Mouse (Mus musculus) kidney, embryonic 15.5 days (tissue): ENCODE measurements around the gene Nt5c2. TPM values are rescaled to one million over a fixed set of nuclear protein-coding genes. Genes with fewer than 3 reads are reported as not detected.

ENCODE experiments used
- ATAC-seq: fragments of 200-750 bp; cut with Nextera tagmentation; replicated peaks from 2 replicates; pipeline ENCODE4 v1.8.0; 2017; ENCODE audit warnings: moderate TSS enrichment; ENCODE audit not compliant: low FRiP score
- H3K27ac ChIP-seq: fragments of 300-500 bp; sonication (generic); 2 replicates; pipeline ENCODE4 v1.5.1; 2015; ENCODE audit warnings: mild to moderate bottlenecking, inconsistent platforms
- H3K27me3 ChIP-seq: fragments of 300-500 bp; sonication (generic); 2 replicates; pipeline ENCODE4 v1.6.1; 2015; ENCODE audit warnings: inconsistent platforms
- H3K36me3 ChIP-seq: fragments of 300-500 bp; sonication (generic); 2 replicates; pipeline ENCODE4 v1.6.1; 2015; ENCODE audit warnings: inconsistent platforms
- H3K4me1 ChIP-seq: fragments of 300-500 bp; sonication (generic); 2 replicates; pipeline ENCODE4 v1.6.1; 2015; ENCODE audit warnings: inconsistent platforms
- H3K4me2 ChIP-seq: fragments of 300-500 bp; sonication (generic); 2 replicates; pipeline ENCODE4 v1.6.1; 2015; ENCODE audit warnings: moderate library complexity, mild to moderate bottlenecking, inconsistent platforms
- H3K4me3 ChIP-seq: fragments of 300-500 bp; sonication (generic); replicated peaks from 2 replicates; pipeline ENCODE4 v1.5.1; 2015; ENCODE audit warnings: mild to moderate bottlenecking, inconsistent platforms
- H3K9ac ChIP-seq: fragments of 300-500 bp; sonication (generic); 2 replicates; pipeline ENCODE4 v1.6.1; 2015; ENCODE audit warnings: mild to moderate bottlenecking, inconsistent platforms
- H3K9me3 ChIP-seq: fragments of 300-500 bp; sonication (generic); replicated peaks from 2 replicates; pipeline ENCODE4 v1.6.1; 2016; ENCODE audit warnings: inconsistent platforms
- WGBS: fragments of 180-500 bp; shearing (Covaris S2); methylation state at CpG from one replicate; pipeline ENCODE4 v1.1.7; 2015; ENCODE audit warnings: mixed read lengths; 5-methylcytosine and 5-hydroxymethylcytosine counted together
- polyA plus RNA-seq: library from polyadenylated mRNA; unstranded; fragments of >200 nt; fragmentation: Nextera tagmentation; extraction: Ambion mirVana; gene quantifications from 2 replicates; pipeline ENCODE4 v1.2.1, GENCODE M21; 2015

Gene Nt5c2
- polyA plus RNA-seq, 1 experiment from 2014 or later, result 79.6 TPM

DNA sequence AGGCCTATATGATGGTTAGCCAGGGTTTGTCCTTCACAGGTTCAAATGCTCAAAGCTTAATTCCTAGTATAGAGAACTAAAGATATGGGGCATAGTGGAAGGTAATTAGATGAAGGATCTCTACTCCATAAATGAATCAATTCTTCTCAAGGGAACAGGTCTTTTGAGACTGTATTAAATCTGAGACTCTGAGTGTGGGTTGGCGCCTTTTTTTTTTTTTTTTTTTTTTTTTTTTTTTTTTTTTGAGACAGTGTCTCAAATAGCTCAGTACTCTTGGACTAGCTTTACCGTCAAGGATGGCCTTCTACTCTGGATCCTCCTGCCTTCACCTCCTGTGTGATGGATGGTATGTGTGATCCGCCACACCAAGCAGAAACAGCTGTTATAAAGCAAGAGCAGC, 21.6 kb upstream of the Nt5c2 start:
- Histone ChIP-seq H3K4me1 (no peaks in the 10 kb centered on the region), H3K4me3 (no peak overlapping the region), H3K27ac (no peak overlapping the region), H3K36me3 (peaks cover 86% of the 10 kb centered on the region), H3K27me3 (no peaks in the 10 kb centered on the region), H3K4me2 (no peak overlapping the region), H3K9me3 (no peaks in the 10 kb centered on the region), H3K9ac (no peak overlapping the region)
- WGBS, result 76% methylated on average over 3 of the region's 3 CpGs
- no peak for ATAC-seq

DNA sequence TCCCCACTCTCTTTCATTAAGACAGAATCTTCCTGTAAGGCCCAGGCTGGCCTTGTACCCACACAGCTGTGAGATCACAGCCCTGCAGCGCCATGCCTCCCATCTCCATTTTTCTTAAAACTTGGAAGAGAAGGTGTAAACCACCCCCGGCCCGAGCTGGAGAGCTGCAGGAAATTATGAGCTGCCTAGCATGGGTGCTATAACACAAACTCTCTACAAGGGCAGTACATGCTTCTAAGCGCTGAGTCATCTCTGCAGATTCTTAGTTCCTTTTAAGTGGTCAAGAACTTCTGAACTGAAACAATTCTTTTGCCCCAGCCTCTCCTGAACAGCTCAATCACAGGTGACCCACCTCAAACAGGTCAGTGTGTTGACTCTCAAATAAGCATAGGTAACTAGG, 20.0 kb upstream of the Nt5c2 start:
- no peak overlapping the region for H3K4me2 ChIP-seq
- H3K9me3 ChIP-seq, result no peaks in the 10 kb centered on the region
- no peak overlapping the region for H3K4me3 ChIP-seq
- ATAC-seq, result no peak
- no peak overlapping the region for H3K9ac ChIP-seq
- no peaks in the 10 kb centered on the region for H3K27me3 ChIP-seq
- H3K27ac ChIP-seq, result no peak overlapping the region
- H3K36me3 ChIP-seq, result peaks cover 71% of the 10 kb centered on the region
- H3K4me1 ChIP-seq, result no peaks in the 10 kb centered on the region
- WGBS, result 89% methylated on average over 4 of the region's 4 CpGs

DNA sequence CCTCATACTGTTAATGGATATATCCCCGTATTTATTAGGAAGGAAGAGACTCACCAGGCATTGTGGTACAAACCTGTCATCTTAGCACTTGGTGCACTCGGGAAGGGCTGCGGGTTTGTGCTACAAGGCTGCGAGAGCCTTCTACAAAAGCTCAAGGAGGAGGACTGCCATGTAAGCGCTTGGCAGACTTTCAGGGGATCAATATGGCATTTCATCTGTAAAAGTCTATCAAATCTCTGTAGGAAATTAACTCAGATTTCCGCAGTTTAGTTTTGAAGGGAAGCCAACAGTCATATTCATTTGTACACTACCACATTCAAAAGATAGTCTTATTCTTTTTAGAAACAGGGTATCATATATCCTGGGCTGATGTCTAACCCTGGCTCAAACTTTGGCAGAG, 16.8 kb upstream of the Nt5c2 start:
- Histone ChIP-seq H3K4me1 (no peaks in the 10 kb centered on the region), H3K36me3 (peaks cover 43% of the 10 kb centered on the region), H3K4me2 (no peak overlapping the region), H3K9ac (no peak overlapping the region), H3K9me3 (no peaks in the 10 kb centered on the region), H3K4me3 (no peak overlapping the region), H3K27ac (no peak overlapping the region), H3K27me3 (no peaks in the 10 kb centered on the region)
- no peak for ATAC-seq
- WGBS, result 89% methylated on average over 6 of the region's 6 CpGs

DNA sequence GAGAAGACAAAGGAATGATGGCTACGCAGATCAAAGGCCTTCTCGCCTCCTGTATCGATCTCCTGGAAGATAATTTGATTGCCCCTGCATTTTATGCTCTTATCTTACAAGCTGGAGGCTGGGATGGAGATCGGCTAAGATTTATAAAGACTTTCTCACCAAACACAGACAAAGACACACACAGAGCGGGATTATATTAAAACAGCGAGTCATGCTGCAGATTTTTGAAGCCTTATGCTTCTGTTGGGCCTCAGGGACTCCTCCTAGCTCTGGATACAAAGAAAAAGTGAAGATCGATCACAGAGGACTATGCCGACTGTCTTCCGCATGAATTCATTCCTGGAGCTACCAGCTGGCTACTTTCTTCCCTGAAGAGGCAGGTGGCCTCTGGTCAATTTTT, 14.8 kb upstream of the Nt5c2 start:
- Histone ChIP-seq H3K9me3 (no peaks in the 10 kb centered on the region), H3K4me2 (no peak overlapping the region), H3K27me3 (no peaks in the 10 kb centered on the region), H3K36me3 (peaks cover 26% of the 10 kb centered on the region), H3K27ac (no peak overlapping the region), H3K4me3 (no peak overlapping the region), H3K4me1 (no peaks in the 10 kb centered on the region), H3K9ac (no peak overlapping the region)
- WGBS, result 68% methylated on average over 9 of the region's 9 CpGs
- ATAC-seq, result no peak

DNA sequence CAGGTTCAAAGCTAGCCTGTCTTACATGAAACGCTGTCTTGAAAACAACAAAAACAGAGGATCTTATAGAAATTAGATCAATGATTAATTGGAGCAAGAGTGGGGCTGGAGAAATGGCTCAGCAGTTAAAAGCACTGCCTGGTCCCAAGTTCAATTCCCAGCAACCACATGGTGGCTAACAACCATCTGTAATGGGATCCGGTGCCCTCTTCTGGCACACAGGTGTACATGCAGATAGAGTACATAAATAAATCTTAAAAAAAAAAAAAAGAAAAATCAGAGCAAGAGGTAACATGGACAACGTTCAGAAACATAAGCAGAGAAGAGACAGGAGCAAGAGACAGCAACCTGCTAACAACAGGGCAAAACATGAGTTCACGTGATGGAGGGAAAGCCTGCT, 11.6 kb upstream of the Nt5c2 start:
- no peak overlapping the region for H3K9ac ChIP-seq
- no peaks in the 10 kb centered on the region for H3K36me3 ChIP-seq

DNA sequence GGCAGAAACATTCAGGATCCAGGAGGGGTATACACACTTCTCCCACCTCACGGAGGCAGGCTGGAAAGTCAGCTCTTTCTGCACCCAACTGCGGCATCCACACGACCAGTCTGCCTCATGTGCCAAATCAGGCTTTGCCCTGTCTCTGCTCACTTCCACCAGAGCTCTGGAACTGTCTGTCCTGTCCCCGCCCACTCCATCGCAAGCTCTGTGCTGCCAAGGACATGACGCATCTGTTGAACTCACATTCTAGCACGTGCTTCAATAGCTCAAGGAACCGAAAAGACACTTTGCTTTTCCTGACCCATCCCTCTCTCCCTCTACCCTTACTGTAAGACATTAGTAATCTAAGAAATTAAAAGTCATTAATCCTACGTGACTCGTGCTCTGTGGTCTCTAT, 10.0 kb upstream of the Nt5c2 start:
- no peaks in the 10 kb centered on the region for H3K36me3 ChIP-seq
- no peaks in the 10 kb centered on the region for H3K4me1 ChIP-seq
- 76% methylated on average over 10 of the region's 10 CpGs for WGBS
- H3K4me2 ChIP-seq, result no peak overlapping the region
- H3K9me3 ChIP-seq, result no peaks in the 10 kb centered on the region
- H3K27ac ChIP-seq, result no peak overlapping the region
- no peak overlapping the region for H3K4me3 ChIP-seq
- no peak for ATAC-seq
- no peak overlapping the region for H3K9ac ChIP-seq
- 0 out of 2 replicates have a peak, but pooled peaks cover under 1% of the 10 kb centered on the region for H3K27me3 ChIP-seq

More for the DNA sequence above, 11.6 kb upstream of the Nt5c2 start:
- H3K4me2 ChIP-seq, result no peak overlapping the region
- H3K9me3 ChIP-seq, result no peaks in the 10 kb centered on the region
- no peaks in the 10 kb centered on the region for H3K4me1 ChIP-seq
- ATAC-seq, result no peak
- no peak overlapping the region for H3K27ac ChIP-seq
- H3K27me3 ChIP-seq, result no peaks in the 10 kb centered on the region
- H3K4me3 ChIP-seq, result no peak overlapping the region
- 86% methylated on average over 4 of the region's 4 CpGs for WGBS

DNA sequence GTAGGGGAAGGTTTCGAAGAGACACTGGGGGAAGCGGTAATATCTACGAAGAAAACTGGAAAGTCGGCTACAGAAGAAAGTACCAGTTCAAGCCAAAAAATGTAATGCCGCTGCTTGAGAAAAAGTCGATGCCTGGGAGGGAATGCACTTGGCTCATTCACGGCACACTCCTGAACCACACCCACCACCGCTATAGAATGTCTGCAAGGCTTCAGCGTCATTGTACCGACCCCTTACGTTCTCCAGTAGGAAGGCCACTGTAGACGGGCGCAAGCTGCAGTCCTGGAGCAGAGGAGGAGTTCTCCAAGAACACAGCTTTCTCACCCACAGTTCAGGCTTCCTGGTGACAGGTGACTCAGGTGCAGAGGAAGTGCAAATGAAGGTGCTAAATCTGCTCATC, 8.6 kb upstream of the Nt5c2 start:
- H3K27ac ChIP-seq, result no peak overlapping the region
- 85% methylated on average over 13 of the region's 13 CpGs for WGBS
- H3K27me3 ChIP-seq, result peaks cover 10% of the 10 kb centered on the region
- H3K4me2 ChIP-seq, result no peak overlapping the region
- no peaks in the 10 kb centered on the region for H3K36me3 ChIP-seq
- no peaks in the 10 kb centered on the region for H3K4me1 ChIP-seq
- H3K9ac ChIP-seq, result no peak overlapping the region
- H3K4me3 ChIP-seq, result no peak overlapping the region
- no peaks in the 10 kb centered on the region for H3K9me3 ChIP-seq
- no peak for ATAC-seq

DNA sequence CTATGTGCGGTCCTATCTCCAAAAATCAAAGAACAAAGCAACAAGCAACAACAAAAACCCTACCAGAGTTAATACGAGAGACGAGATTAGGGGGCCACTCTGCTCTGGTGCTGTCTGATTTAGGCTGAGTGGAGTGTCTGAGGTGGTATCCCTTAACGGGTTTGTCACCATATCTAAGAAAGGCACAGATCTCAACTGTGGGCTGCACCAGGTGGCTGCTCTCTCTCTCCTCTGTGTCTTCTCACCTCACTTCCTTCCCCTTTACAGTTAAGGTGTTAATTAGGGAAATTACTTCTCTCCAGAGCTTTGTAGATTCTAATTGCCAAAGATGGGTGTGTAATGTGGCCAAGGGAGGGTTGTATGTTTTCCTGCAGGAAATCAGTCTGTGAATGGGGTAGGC, 7.8 kb upstream of the Nt5c2 start:
- Histone ChIP-seq H3K36me3 (no peaks in the 10 kb centered on the region), H3K27ac (no peak overlapping the region), H3K27me3 (peaks cover 19% of the 10 kb centered on the region), H3K9ac (no peak overlapping the region), H3K4me3 (no peak overlapping the region), H3K9me3 (no peaks in the 10 kb centered on the region), H3K4me2 (no peak overlapping the region), H3K4me1 (no peaks in the 10 kb centered on the region)
- no peak for ATAC-seq
- WGBS, result 77% methylated on average over 4 of the region's 4 CpGs

DNA sequence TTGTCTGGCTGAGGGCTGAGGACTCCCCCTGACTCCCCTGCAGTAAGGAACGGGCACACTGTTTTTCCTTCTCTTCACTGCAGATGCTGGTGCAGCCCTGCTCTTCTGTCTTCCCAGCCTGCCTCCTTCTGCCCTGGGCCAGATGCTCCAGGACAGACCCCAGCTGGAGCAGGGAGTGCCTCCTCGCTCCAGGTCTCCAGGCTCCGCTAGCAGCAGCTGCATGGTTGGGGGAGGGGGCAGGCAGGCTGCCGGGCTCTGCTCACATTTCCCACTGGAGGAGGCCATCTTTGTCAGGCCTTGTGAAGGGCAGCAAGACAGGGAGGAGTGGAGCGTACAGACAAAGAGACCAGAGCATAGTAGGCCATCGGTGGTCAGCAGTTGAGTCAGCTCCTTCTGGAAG, 4.4 kb upstream of the Nt5c2 start:
- H3K4me1 ChIP-seq, result peaks cover 20% of the 10 kb centered on the region

DNA sequence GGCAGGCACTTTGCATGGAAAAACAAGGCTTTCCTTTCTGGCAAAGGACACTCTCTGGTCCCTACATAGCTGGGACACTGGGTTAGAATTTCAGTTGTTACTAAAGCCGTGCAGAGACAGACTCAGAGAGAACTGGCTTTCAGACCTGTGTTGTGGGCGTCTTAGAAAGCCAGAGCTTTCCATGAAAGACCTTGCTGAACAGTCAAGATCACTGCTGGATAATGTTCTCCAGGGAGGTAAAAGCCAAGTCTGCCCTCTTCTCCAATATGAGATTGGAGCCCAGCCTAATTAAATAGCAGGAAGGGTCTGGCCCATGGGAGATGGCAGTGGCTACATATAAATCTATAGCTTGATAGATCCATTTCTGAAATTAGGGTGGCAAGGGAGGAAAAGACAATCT, 3.4 kb upstream of the Nt5c2 start:
- H3K9me3 ChIP-seq, result no peaks in the 10 kb centered on the region
- 24% methylated on average over 2 of the region's 2 CpGs for WGBS
- H3K4me1 ChIP-seq, result peaks cover 25% of the 10 kb centered on the region
- no peak overlapping the region for H3K4me2 ChIP-seq
- H3K36me3 ChIP-seq, result no peaks in the 10 kb centered on the region
- peaks cover 58% of the 10 kb centered on the region for H3K27me3 ChIP-seq
- H3K4me3 ChIP-seq, result no peak overlapping the region
- H3K27ac ChIP-seq, result no peak overlapping the region
- H3K9ac ChIP-seq, result no peak overlapping the region
- ATAC-seq, result no peak

More for the DNA sequence above, 4.4 kb upstream of the Nt5c2 start:
- H3K9me3 ChIP-seq, result no peaks in the 10 kb centered on the region
- H3K4me3 ChIP-seq, result no peak overlapping the region
- ATAC-seq, result no peak
- WGBS, result 18% methylated on average over 6 of the region's 6 CpGs
- no peak overlapping the region for H3K9ac ChIP-seq
- H3K27me3 ChIP-seq, result peaks cover 48% of the 10 kb centered on the region
- H3K36me3 ChIP-seq, result no peaks in the 10 kb centered on the region
- H3K27ac ChIP-seq, result no peak overlapping the region
- no peak overlapping the region for H3K4me2 ChIP-seq

DNA sequence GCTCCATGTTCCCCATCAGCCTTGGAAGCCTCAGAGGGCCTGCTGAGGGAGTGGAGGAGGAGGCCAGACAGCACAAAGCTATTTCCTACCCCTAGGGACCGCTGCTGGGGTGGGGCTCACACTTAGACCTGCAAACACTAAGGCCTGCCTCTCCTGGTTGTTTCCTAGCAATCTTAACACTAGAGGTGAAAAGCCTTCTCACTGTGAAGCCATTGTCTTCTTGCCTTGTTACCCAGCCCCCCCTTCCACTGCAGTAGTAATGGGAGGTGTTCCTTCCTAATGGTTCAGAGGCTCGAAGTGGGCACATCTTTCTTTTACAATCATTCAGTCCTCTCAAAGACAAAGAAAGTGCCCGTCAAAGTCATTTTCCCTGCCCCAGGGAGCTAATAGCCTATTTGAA, 2.9 kb upstream of the Nt5c2 start:
- Histone ChIP-seq H3K9me3 (no peaks in the 10 kb centered on the region), H3K27me3 (peaks cover 63% of the 10 kb centered on the region), H3K9ac (no peak overlapping the region), H3K4me1 (peaks cover 25% of the 10 kb centered on the region), H3K4me2 (no peak overlapping the region), H3K27ac (no peak overlapping the region), H3K4me3 (no peak overlapping the region), H3K36me3 (no peaks in the 10 kb centered on the region)
- 3% methylated on average over 3 of the region's 3 CpGs for WGBS
- ATAC-seq, result no peak

DNA sequence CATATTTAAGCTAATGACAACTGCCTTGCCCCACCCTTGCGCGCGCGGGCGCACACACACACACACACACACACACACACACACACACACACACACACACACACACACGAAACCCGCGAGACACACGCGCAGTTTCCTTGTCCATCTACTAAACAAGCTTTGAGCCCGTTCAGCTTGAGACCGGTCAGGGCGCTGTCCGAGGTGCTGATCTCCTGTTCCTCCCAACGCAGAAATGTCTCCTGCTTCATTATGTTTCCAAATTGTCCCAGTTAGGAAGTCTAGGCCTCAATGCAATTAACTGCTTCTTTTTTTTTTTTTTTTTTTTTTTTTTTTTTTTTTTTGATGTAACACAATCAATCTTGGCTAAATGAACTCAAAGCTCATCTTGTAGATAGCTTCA, 1.5 kb upstream of the Nt5c2 start:
- no peak overlapping the region for H3K4me3 ChIP-seq
- under 1% methylated on average over 15 of the region's 15 CpGs for WGBS

DNA sequence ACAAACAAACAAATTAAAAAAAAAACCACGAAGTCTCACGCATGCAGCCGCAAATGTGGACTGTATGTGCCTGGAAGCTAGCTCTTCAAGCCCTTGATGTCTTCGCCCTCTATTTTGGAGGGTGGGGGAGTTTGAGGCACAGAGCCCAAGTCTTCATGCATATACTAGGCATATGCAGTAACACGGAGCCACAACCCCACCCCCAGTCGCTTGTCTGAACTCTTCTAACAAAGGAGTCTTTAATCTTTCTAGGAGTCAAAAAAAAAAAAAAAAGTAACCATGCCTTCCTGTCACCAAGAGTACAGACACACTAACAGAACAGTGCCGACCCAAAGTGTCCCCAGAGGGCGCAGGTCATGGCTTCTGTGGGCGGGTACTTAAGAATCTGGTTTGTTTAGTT, 1.0 kb upstream of the Nt5c2 start:
- H3K36me3 ChIP-seq, result no peaks in the 10 kb centered on the region
- H3K27ac ChIP-seq, result no peak overlapping the region
- H3K9ac ChIP-seq, result no peak overlapping the region
- H3K27me3 ChIP-seq, result peaks cover 82% of the 10 kb centered on the region
- H3K9me3 ChIP-seq, result no peaks in the 10 kb centered on the region
- H3K4me3 ChIP-seq, result no peak overlapping the region
- peak overlapping the region; percentile 92; the same call in 1 of the 2 replicates for H3K4me2 ChIP-seq
- ATAC-seq, result no peak
- peaks cover 25% of the 10 kb centered on the region for H3K4me1 ChIP-seq
- WGBS, result 4% methylated on average over 9 of the region's 9 CpGs

More for the DNA sequence above, 1.5 kb upstream of the Nt5c2 start:
- Histone ChIP-seq H3K4me2 (no peak overlapping the region), H3K27ac (no peak overlapping the region), H3K27me3 (peaks cover 77% of the 10 kb centered on the region), H3K9me3 (no peaks in the 10 kb centered on the region), H3K4me1 (peaks cover 25% of the 10 kb centered on the region), H3K9ac (no peak overlapping the region), H3K36me3 (no peaks in the 10 kb centered on the region)
- ATAC-seq, result no peak
